Mouse (Mus musculus) liver, adult 2 months (tissue): ENCODE measurements at regions not wholly inside any gene's neighbourhood (a gene's known extent, or its start where the extent isn't known, plus 50 kb on each side); places are given as distances from the start of the nearest gene placed in this dataset.

Experiments used
- CTCF ChIP-seq: fragments of 200-500 bp; IDR thresholded peaks from 2 replicates; pipeline ENCODE4 v1.5.1; 2011; ENCODE audit warnings: low read depth, low read length, control low read depth
- POLR2A ChIP-seq: fragments of 200-500 bp; IDR thresholded peaks from 2 replicates; pipeline ENCODE4 v1.6.1; 2011; ENCODE audit warnings: low read length, control low read depth; ENCODE audit not compliant: insufficient read depth; ENCODE audit errors: extremely low read depth

GRCm38 (mm10) chr4:4464130-4464700 is 328.9 kb downstream of the Impad1 start:
- TF ChIP-seq CTCF (no peak), POLR2A (no peak)
